Mouse (Mus musculus): ENCODE measurements around the gene Adrm1.

DNA sequence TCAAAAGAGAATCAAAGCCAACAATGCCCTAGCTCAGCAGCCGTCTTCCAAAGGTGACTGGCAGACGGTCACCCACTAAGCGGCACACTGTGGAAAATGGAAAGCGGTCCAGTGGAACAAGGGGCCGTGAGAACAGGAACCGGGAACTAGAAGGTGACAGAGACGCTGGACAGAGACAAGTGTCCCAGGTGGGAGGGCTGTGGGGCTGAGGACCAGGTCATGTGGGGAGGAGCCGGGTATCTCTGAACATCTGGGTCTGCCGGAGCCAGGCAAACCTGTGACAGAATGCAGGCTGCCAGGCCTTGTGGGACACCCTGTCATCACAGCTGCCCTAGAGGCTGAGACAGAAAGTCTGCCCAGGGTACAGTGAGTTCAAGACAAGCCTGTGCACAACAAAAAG lies 33.2 kb downstream of the Adrm1 start:
- TF ChIP-seq CTCF (IDR thresholded peaks at IDR 0.05; ENCODE audit: control insufficient read depth, insufficient read depth, insufficient replicate concordance, low read depth, low read length) (no peak), POLR2A (IDR thresholded peaks at IDR 0.05; ENCODE audit: control insufficient read depth, low read depth, low read length) (no peak)

Measured in testis, adult 2 months (tissue).